Mouse (Mus musculus): Measurements from ENCODE around the gene Rin2. TPM values are rescaled to one million over a fixed set of nuclear protein-coding genes. Genes with fewer than 3 reads are reported as not detected.
"Not testable (repeated sequence)": the region's sequence is repeated elsewhere in the genome, so short reads cannot be mapped to it uniquely, and the experiment has no call there.

Rin2 gene
- total RNA-seq, 2 experiments from 2014 or later = 9.4 to 14.2 TPM

- DNase-seq = no peak
Observed at GRCm38 (mm10) chr2:145684151-145684550, 9.1 kb downstream of the Rin2 start.

GRCm38 (mm10) chr2:145684891-145685290 lies 9.9 kb downstream of the Rin2 start:
- no peak for DNase-seq

GRCm38 (mm10) chr2:145686017-145686416 lies 11.0 kb downstream of the Rin2 start:
- no peak for DNase-seq

GRCm38 (mm10) chr2:145691367-145692009 lies 16.5 kb downstream of the Rin2 start:
- no peak for DNase-seq

- no peak for DNase-seq
Observed at GRCm38 (mm10) chr2:145697160-145697559, 22.1 kb downstream of the Rin2 start.

- no peak for DNase-seq
Observed at GRCm38 (mm10) chr2:145699414-145700071, 24.5 kb downstream of the Rin2 start.

GRCm38 (mm10) chr2:145700237-145700985 lies 25.4 kb downstream of the Rin2 start:
- no peak for DNase-seq

- DNase-seq = no peak
Observed at GRCm38 (mm10) chr2:145701605-145702335, 26.8 kb downstream of the Rin2 start.

GRCm38 (mm10) chr2:145704738-145705137 lies 29.7 kb downstream of the Rin2 start:
- no peak for DNase-seq

- no peak for DNase-seq
Observed at GRCm38 (mm10) chr2:145709727-145710389, 34.8 kb downstream of the Rin2 start.

GRCm38 (mm10) chr2:145711512-145711911 lies 36.5 kb downstream of the Rin2 start:
- no peak for DNase-seq

GRCm38 (mm10) chr2:145712026-145712425 lies 37.0 kb downstream of the Rin2 start:
- no peak for DNase-seq

- DNase-seq = no peak
Observed at GRCm38 (mm10) chr2:145717539-145717938, 42.5 kb downstream of the Rin2 start.

- no peak for DNase-seq
Observed at GRCm38 (mm10) chr2:145718624-145719183, 43.7 kb downstream of the Rin2 start.

- DNase-seq = no peak
Observed at GRCm38 (mm10) chr2:145720157-145720556, 45.1 kb downstream of the Rin2 start.

- DNase-seq = no peak
Observed at GRCm38 (mm10) chr2:145720743-145721142, 45.7 kb downstream of the Rin2 start.

- DNase-seq = not testable (repeated sequence)
Observed at GRCm38 (mm10) chr2:145722304-145722703, 47.3 kb downstream of the Rin2 start.

- DNase-seq = peak; percentile 18
Observed at GRCm38 (mm10) chr2:145724288-145724687, 49.3 kb downstream of the Rin2 start.

GRCm38 (mm10) chr2:145729414-145729813 lies 54.4 kb downstream of the Rin2 start:
- DNase-seq = no peak

- DNase-seq = no peak
Observed at GRCm38 (mm10) chr2:145730189-145730880, 55.3 kb downstream of the Rin2 start.

- no peak for DNase-seq
Observed at GRCm38 (mm10) chr2:145730905-145731304, 55.9 kb downstream of the Rin2 start.

All from gastrocnemius, postnatal 25 days (tissue).